Mouse (Mus musculus): ENCODE results near the gene Ankrd16.

DNA sequence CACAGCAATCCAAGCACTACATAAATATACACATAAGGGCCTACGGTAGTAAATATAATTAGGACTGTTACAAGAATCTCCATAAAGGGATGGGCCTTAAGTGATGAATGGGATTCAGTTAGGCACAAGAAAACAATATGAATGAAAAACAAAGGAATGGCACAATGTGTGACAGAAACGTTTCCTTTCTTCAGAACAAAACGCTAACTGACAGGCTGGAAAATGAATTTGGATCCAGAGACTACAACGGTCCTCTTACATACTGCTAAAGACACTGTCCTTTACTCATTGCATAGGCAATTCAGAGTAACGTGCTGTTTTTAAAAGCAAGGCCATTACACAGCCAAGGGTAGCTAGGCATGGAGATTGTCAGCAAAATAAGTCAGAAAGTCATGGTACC, 2.6 kb upstream of the Ankrd16 start:
- TF ChIP-seq CTCF (conservative IDR thresholded peaks at IDR 0.05; ENCODE audit: low read length) = no peak
- TF ChIP-seq POU5F1 (IDR thresholded peaks at IDR 0.05; ENCODE audit: borderline replicate concordance, low read length) = no peak

Measured in E14TG2a.4 (cell line).